Mouse (Mus musculus): ENCODE data around the gene 1810037I17Rik.

DNA sequence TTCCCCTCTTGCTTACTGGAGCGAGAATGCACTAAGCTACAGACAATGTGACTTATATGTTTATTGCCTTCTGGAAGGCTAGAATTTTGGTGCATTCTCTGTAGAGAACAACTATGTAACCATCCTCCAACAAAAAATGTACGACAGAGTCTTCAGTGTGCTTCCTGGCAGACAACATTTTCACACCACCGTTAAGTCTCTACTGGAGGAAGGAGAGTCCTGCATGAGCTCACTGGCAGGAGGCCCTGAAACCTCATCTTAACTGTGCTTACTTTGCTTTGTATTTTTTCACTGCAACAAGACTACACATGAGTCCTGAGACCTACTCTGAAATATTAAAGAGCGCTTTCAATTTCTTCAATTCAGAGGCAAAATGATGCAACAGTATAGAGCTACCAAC is 51.4 kb downstream of the 1810037I17Rik start:
- TF ChIP-seq POLR2A (IDR thresholded peaks at IDR 0.05; ENCODE audit: borderline replicate concordance, insufficient read depth, low read length) (no peak), CTCF (IDR thresholded peaks at IDR 0.05; ENCODE audit: borderline replicate concordance, insufficient read depth, low read depth, low read length) (no peak)

Measured in cerebellum, adult 2 months (tissue).